Mouse (Mus musculus) MEL (cell line): Measurements from ENCODE around the gene Gpc5. TPM values are rescaled to one million over a fixed set of nuclear protein-coding genes. Genes with fewer than 3 reads are reported as not detected.

Experiments used
- DNase-seq: peaks from one replicate; pipeline ENCODE4 v3.0.0; 2011; ENCODE audit warnings: low read depth, low spot score
- H3K27ac ChIP-seq: 2 replicates; pipeline ENCODE4 v1.5.1; 2012; ENCODE audit warnings: low read depth, mild to moderate bottlenecking, control low read depth, low read length, moderate library complexity; ENCODE audit not compliant: control insufficient read depth
- H3K27me3 ChIP-seq, 2 experiments: fragments of 150-350 bp in 1 of 2; sonication (generic) in 1 of 2; 2 replicates each; pipeline ENCODE4 v1.6.1; 2012; ENCODE audit warnings: low read length in 2 of 2, mild to moderate bottlenecking in 2 of 2, improper control_type of control experiment in 1 of 2, moderate library complexity in 1 of 2; ENCODE audit not compliant: insufficient read depth in 2 of 2, control insufficient read depth in 1 of 2
- H3K36me3 ChIP-seq, 2 experiments: 2 replicates each; pipeline ENCODE4 v1.6.1; 2012 to 2014; ENCODE audit warnings: low read length in 2 of 2, improper control_type of control experiment in 1 of 2, inconsistent platforms in 1 of 2, mild to moderate bottlenecking in 1 of 2; ENCODE audit not compliant: insufficient read depth in 2 of 2, control insufficient read depth in 1 of 2
- H3K4me1 ChIP-seq, 2 experiments: fragments of 150-350 bp in 1 of 2; sonication (generic) in 1 of 2; 2 replicates each; pipeline ENCODE4 v1.6.1; 2012; ENCODE audit warnings: low read length in 2 of 2, improper control_type of control experiment in 1 of 2, mild to moderate bottlenecking in 1 of 2; ENCODE audit not compliant: insufficient read depth in 2 of 2, control insufficient read depth in 1 of 2
- H3K4me3 ChIP-seq, 2 experiments: fragments of 150-350 bp in 1 of 2; sonication (generic) in 1 of 2; 2 replicates each; pipeline ENCODE4 v1.5.1; 2012; ENCODE audit warnings: low read depth in 2 of 2, low read length in 2 of 2, mild to moderate bottlenecking in 2 of 2, moderate library complexity in 2 of 2, control low read depth in 1 of 2, improper control_type of control experiment in 1 of 2; ENCODE audit not compliant: control insufficient read depth in 1 of 2, insufficient read depth in 1 of 2
- H3K79me2 ChIP-seq: 2 replicates; pipeline ENCODE4 v1.6.1; 2012; ENCODE audit warnings: mild to moderate bottlenecking, low read length, moderate library complexity; ENCODE audit not compliant: control insufficient read depth, poor library complexity, insufficient read depth
- H3K9ac ChIP-seq: 2 replicates; pipeline ENCODE4 v1.6.1; 2012; ENCODE audit warnings: low read depth, mild to moderate bottlenecking, control low read depth, low read length, moderate library complexity; ENCODE audit not compliant: control insufficient read depth, poor library complexity, severe bottlenecking
- H3K9me3 ChIP-seq: fragments of 150-350 bp; sonication (generic); replicated peaks from 2 replicates; pipeline ENCODE4 v1.6.1; 2012; ENCODE audit warnings: mild to moderate bottlenecking, low read length, improper control_type of control experiment, moderate library complexity; ENCODE audit not compliant: insufficient read depth
- BHLHE40 ChIP-seq: IDR thresholded peaks from 2 replicates; pipeline ENCODE4 v1.6.1; 2012; ENCODE audit warnings: low read depth, mild to moderate bottlenecking, inconsistent platforms, low read length, improper control_type of control experiment, borderline replicate concordance
- CTCF ChIP-seq, 3 experiments: IDR thresholded peaks in 2 of 3; conservative IDR thresholded peaks in 1 of 3; 2 replicates each; pipeline ENCODE4 v1.5.1; 2011 to 2012; ENCODE audit warnings: low read length in 3 of 3, low read depth in 2 of 3, mild to moderate bottlenecking in 2 of 3, improper control_type of control experiment in 1 of 3, inconsistent platforms in 1 of 3, mixed read lengths in 1 of 3, moderate library complexity in 1 of 3; ENCODE audit not compliant: control insufficient read depth in 1 of 3, insufficient read depth in 1 of 3, poor library complexity in 1 of 3, severe bottlenecking in 1 of 3
- EP300 ChIP-seq, 2 experiments: IDR thresholded peaks; 2 replicates each; pipeline ENCODE4 v1.6.1; 2011; ENCODE audit warnings: improper control_type of control experiment in 2 of 2, low read length in 2 of 2, low read depth in 1 of 2, mild to moderate bottlenecking in 1 of 2
- ETS1 ChIP-seq: IDR thresholded peaks from 2 replicates; pipeline ENCODE4 v1.6.1; 2012; ENCODE audit warnings: low read depth, mild to moderate bottlenecking, inconsistent platforms, low read length, improper control_type of control experiment, moderate library complexity
- JUND ChIP-seq: IDR thresholded peaks from 2 replicates; pipeline ENCODE4 v1.6.1; 2011; ENCODE audit warnings: low read depth, mild to moderate bottlenecking, improper control_type of control experiment, low read length
- MAX ChIP-seq: IDR thresholded peaks from 2 replicates; pipeline ENCODE4 v1.6.1; 2011; ENCODE audit warnings: low read length, improper control_type of control experiment
- NRF1 ChIP-seq: IDR thresholded peaks from 2 replicates; pipeline ENCODE4 v1.6.1; 2014; ENCODE audit warnings: low read depth, mild to moderate bottlenecking, inconsistent platforms, low read length, improper control_type of control experiment, moderate library complexity; ENCODE audit not compliant: poor library complexity, insufficient read depth, severe bottlenecking
- POLR2A ChIP-seq, 2 experiments: IDR thresholded peaks; 2 replicates each; pipeline ENCODE4 v1.6.1; 2011 to 2012; ENCODE audit warnings: low read length in 2 of 2, mild to moderate bottlenecking in 2 of 2, control low read depth in 1 of 2, improper control_type of control experiment in 1 of 2, low read depth in 1 of 2, moderate library complexity in 1 of 2; ENCODE audit not compliant: control insufficient read depth in 1 of 2, insufficient read depth in 1 of 2, poor library complexity in 1 of 2
- RAD21 ChIP-seq: IDR thresholded peaks from 2 replicates; pipeline ENCODE4 v1.6.1; 2011; ENCODE audit warnings: mild to moderate bottlenecking, low read depth, low read length, improper control_type of control experiment
- RCOR1 ChIP-seq: IDR thresholded peaks from 2 replicates; pipeline ENCODE4 v1.6.1; 2012; ENCODE audit warnings: low read depth, mild to moderate bottlenecking, inconsistent platforms, low read length, improper control_type of control experiment
- SIN3A ChIP-seq: IDR thresholded peaks from 2 replicates; pipeline ENCODE4 v1.6.1; 2012; ENCODE audit warnings: low read length, improper control_type of control experiment, inconsistent platforms
- SMC3 ChIP-seq: IDR thresholded peaks from 2 replicates; pipeline ENCODE4 v1.6.1; 2011; ENCODE audit warnings: low read depth, low read length, improper control_type of control experiment
- TBP ChIP-seq: IDR thresholded peaks from 2 replicates; pipeline ENCODE4 v1.8.0; 2011; ENCODE audit warnings: low read depth, low read length, improper control_type of control experiment
- TCF12 ChIP-seq: IDR thresholded peaks from 2 replicates; pipeline ENCODE4 v1.6.1; 2014; ENCODE audit warnings: low read depth, mild to moderate bottlenecking, inconsistent platforms, low read length, improper control_type of control experiment, moderate library complexity
- UBTF ChIP-seq: IDR thresholded peaks from 2 replicates; pipeline ENCODE4 v1.6.1; 2012; ENCODE audit warnings: low read depth, mild to moderate bottlenecking, inconsistent platforms, low read length, improper control_type of control experiment, moderate library complexity, borderline replicate concordance; ENCODE audit not compliant: insufficient read depth
- USF2 ChIP-seq, 2 experiments: IDR thresholded peaks; 2 replicates each; pipeline ENCODE4 v1.6.1; 2011 to 2012; ENCODE audit warnings: improper control_type of control experiment in 2 of 2, low read length in 2 of 2, borderline replicate concordance in 1 of 2, inconsistent platforms in 1 of 2, low read depth in 1 of 2, mild to moderate bottlenecking in 1 of 2; ENCODE audit not compliant: insufficient read depth in 1 of 2
- ZC3H11A ChIP-seq: IDR thresholded peaks from 2 replicates; pipeline ENCODE4 v1.6.1; 2012; ENCODE audit warnings: low read depth, mild to moderate bottlenecking, inconsistent platforms, low read length, improper control_type of control experiment
- ZMIZ1 ChIP-seq: IDR thresholded peaks from 2 replicates; pipeline ENCODE4 v1.6.1; 2012; ENCODE audit warnings: low read depth, mild to moderate bottlenecking, inconsistent platforms, low read length, improper control_type of control experiment, moderate library complexity
- ZNF384 ChIP-seq: IDR thresholded peaks from 2 replicates; pipeline ENCODE4 v1.6.1; 2012; ENCODE audit warnings: low read depth, mild to moderate bottlenecking, inconsistent platforms, low read length, improper control_type of control experiment
- polyA plus RNA-seq, 2 experiments: library from polyadenylated mRNA; stranded (reverse) in 1 of 2; unstranded in 1 of 2; fragments of >175 nt in 1 of 2; fragments of >200 nt in 1 of 2; gene quantifications; 2 replicates each; pipeline versions ENCODE4 v1.2.1 to v1.2.4; 2012; ENCODE audit warnings: low replicate concordance in 2 of 2, low read depth in 1 of 2; ENCODE audit not compliant: insufficient read length in 2 of 2, insufficient read depth in 1 of 2, missing spikeins in 1 of 2
- total RNA-seq: library from RNA; depleted of rRNA; stranded (reverse); fragments of 300-350 nt; gene quantifications from 2 replicates; pipeline ENCODE4 v1.2.3, GENCODE M21; 2012

Gene Gpc5
- total and polyA plus RNA-seq, 3 experiments = not detected

- H3K79me2 ChIP-seq = no peaks in the 10 kb centered on the region
- no peaks in the 10 kb centered on the region; a peak in 1 of 4 replicates for H3K36me3 ChIP-seq
- no peaks in the 10 kb centered on the region for H3K9me3 ChIP-seq
- no peaks in the 10 kb centered on the region for H3K4me1 ChIP-seq
- no peak for TF ChIP-seq RAD21
- no peak for TF ChIP-seq ZMIZ1
- TF ChIP-seq POLR2A (IDR thresholded peaks at IDR 0.05; ENCODE audit: control insufficient read depth in 1 of 2, insufficient read depth in 1 of 2, low read depth in 1 of 2, low read length in 2 of 2, poor library complexity in 1 of 2) = no peak
- no peak for TF ChIP-seq MAX
- H3K27me3 ChIP-seq = no peaks in the 10 kb centered on the region
- no peak overlapping the region for H3K4me3 ChIP-seq
- no peak for DNase-seq
- no peak overlapping the region for H3K27ac ChIP-seq
- H3K9ac ChIP-seq = no peak overlapping the region
Observed at GRCm38 (mm10) chr14:116206977-116207376, 1115.0 kb downstream of the Gpc5 start.

GRCm38 (mm10) chr14:116208581-116208980 lies 1116.6 kb downstream of the Gpc5 start:
- no peak for DNase-seq
- Histone ChIP-seq H3K4me1 (no peaks in the 10 kb centered on the region; a peak in 1 of 4 replicates), H3K9me3 (no peaks in the 10 kb centered on the region), H3K4me3 (no peak overlapping the region), H3K27me3 (no peaks in the 10 kb centered on the region), H3K9ac (no peak overlapping the region), H3K79me2 (no peaks in the 10 kb centered on the region), H3K36me3 (no peaks in the 10 kb centered on the region; a peak in 1 of 4 replicates), H3K27ac (no peak overlapping the region)
- no peak for TF ChIP-seq ZC3H11A
- no peak for TF ChIP-seq UBTF
- TF ChIP-seq USF2 (IDR thresholded peaks at IDR 0.05; ENCODE audit: borderline replicate concordance in 1 of 2, insufficient read depth in 1 of 2, low read depth in 1 of 2, low read length in 2 of 2) = no peak
- TF ChIP-seq NRF1 = no peak
- no peak for TF ChIP-seq TCF12
- TF ChIP-seq TBP = no peak
- TF ChIP-seq SIN3A = no peak
- no peak for TF ChIP-seq JUND
- TF ChIP-seq SMC3 = no peak
- TF ChIP-seq RCOR1 = no peak
- no peak for TF ChIP-seq BHLHE40
- no peak for TF ChIP-seq EP300 (IDR thresholded peaks at IDR 0.05; ENCODE audit: low read depth in 1 of 2, low read length in 2 of 2)

- no peak overlapping the region for H3K4me3 ChIP-seq
- H3K9ac ChIP-seq = no peak overlapping the region
- H3K27ac ChIP-seq = no peak overlapping the region
- no peak for DNase-seq
- H3K9me3 ChIP-seq = no peaks in the 10 kb centered on the region
- H3K36me3 ChIP-seq = no peaks in the 10 kb centered on the region; a peak in 1 of 4 replicates
- TF ChIP-seq ETS1 = no peak
- TF ChIP-seq JUND = no peak
- no peak for TF ChIP-seq CTCF (IDR thresholded peaks at IDR 0.05 in 2 of 3, conservative IDR thresholded peaks at IDR 0.05 in 1 of 3; ENCODE audit: control insufficient read depth in 1 of 3, insufficient read depth in 1 of 3, low read depth in 2 of 3, low read length in 3 of 3, poor library complexity in 1 of 3, severe bottlenecking in 1 of 3)
- TF ChIP-seq ZC3H11A = no peak
- TF ChIP-seq TBP = no peak
- TF ChIP-seq BHLHE40 = no peak
- no peak for TF ChIP-seq ZNF384
- TF ChIP-seq RAD21 = no peak
- no peaks in the 10 kb centered on the region; a peak in 1 of 4 replicates for H3K4me1 ChIP-seq
- no peaks in the 10 kb centered on the region for H3K79me2 ChIP-seq
- no peaks in the 10 kb centered on the region for H3K27me3 ChIP-seq
Observed at GRCm38 (mm10) chr14:116209045-116209444, 1117.0 kb downstream of the Gpc5 start.
